Comparison of ENCODE assay signal across 7 mouse cellular contexts in genomic region chr11:98927438-98928076, GRCm38 (mm10). TPM values are rescaled to one million over a fixed set of nuclear protein-coding genes. Genes with fewer than 3 reads are reported as not detected.
DNase-seq lines count a peak whose midpoint lies in the region; ATAC-seq and TF ChIP-seq lines count a peak whose summit lies in the region.

Gene Rara, plus strand, starts transcription at chr11:98927818.

- H3K4me3 ChIP-seq in thymus, adult 2 months (ENCODE audit: control insufficient read depth, insufficient read depth, low read length): peak within 1 kb of the TSS; percentile 49
- H3K4me3 ChIP-seq in heart, embryonic 11.5 days (ENCODE audit: low read depth, low read length): peak within 1 kb of the TSS; percentile 68
- H3K4me3 ChIP-seq in midbrain, embryonic 13.5 days (replicated peaks): peak within 1 kb of the TSS; percentile 58

- TF ChIP-seq POLR2A in thymus, adult 2 months (IDR thresholded peaks at IDR 0.05; ENCODE audit: control insufficient read depth, extremely low read depth, insufficient read depth, low read length, poor library complexity): no peak

- DNase-seq in thymus, adult 2 months: no peak
- no peak for DNase-seq in thymus, postnatal 14 days
- DNase-seq in cerebellum, adult 8-10 months: peak; percentile 65
- no peak for DNase-seq in layer of hippocampus, postnatal 14 days (ENCODE audit: low spot score in 2 of 2)
- no peak for DNase-seq in right cerebral cortex, postnatal 14 days

- no peak for ATAC-seq in heart, embryonic 11.5 days (replicated peaks; ENCODE audit: insufficient number of reproducible peaks, low FRiP score, low TSS enrichment)
- ATAC-seq in midbrain, embryonic 13.5 days: peak; percentile 29; the same call in 1 of the 2 replicates

- peaks cover 49% of the 10 kb centered on the region for H3K4me1 ChIP-seq in thymus, adult 2 months (replicated peaks; ENCODE audit: control insufficient read depth, insufficient read depth, low read length)
- H3K4me1 ChIP-seq in heart, embryonic 11.5 days (ENCODE audit: control insufficient read depth, insufficient read depth, low read length): peaks cover 71% of the 10 kb centered on the region
- peaks cover 97% of the 10 kb centered on the region for H3K4me1 ChIP-seq in midbrain, embryonic 13.5 days (replicated peaks)

- no peak within 1 kb of the TSS for H3K27ac ChIP-seq in thymus, adult 2 months (ENCODE audit: control insufficient read depth, insufficient read depth, low read length)
- H3K27ac ChIP-seq in heart, embryonic 11.5 days (ENCODE audit: low read depth, low read length): peak within 1 kb of the TSS; percentile 93
- H3K27ac ChIP-seq in midbrain, embryonic 13.5 days: no peak within 1 kb of the TSS; the same call in 1 of the 2 replicates

- H3K9ac ChIP-seq in heart, embryonic 11.5 days (ENCODE audit: low read depth, low read length): peak within 1 kb of the TSS; percentile 90
- H3K9ac ChIP-seq in midbrain, embryonic 13.5 days (replicated peaks): peak within 1 kb of the TSS; percentile 74

- WGBS in thymus, adult 2 months: 15% methylated on average over 21 of the region's 21 CpGs
- WGBS in heart, embryonic 11.5 days (ENCODE audit: insufficient replicate concordance): 5% methylated on average over 21 of the region's 21 CpGs
- 7% methylated on average over 21 of the region's 21 CpGs for WGBS in midbrain, embryonic 13.5 days

- H3K36me3 ChIP-seq in thymus, adult 2 months (ENCODE audit: control insufficient read depth, insufficient read depth, low read length): no peaks in the 10 kb centered on the region
- H3K36me3 ChIP-seq in heart, embryonic 11.5 days (ENCODE audit: control insufficient read depth, insufficient read depth, low read length): no peaks in the 10 kb centered on the region
- no peaks in the 10 kb centered on the region for H3K36me3 ChIP-seq in midbrain, embryonic 13.5 days

- H3K27me3 ChIP-seq in thymus, adult 2 months (ENCODE audit: control insufficient read depth, insufficient read depth, low read length): no peaks in the 10 kb centered on the region
- H3K27me3 ChIP-seq in heart, embryonic 11.5 days (ENCODE audit: control insufficient read depth, insufficient read depth, low read length): no peaks in the 10 kb centered on the region
- 0 out of 2 replicates have a peak, but pooled peaks cover 2% of the 10 kb centered on the region for H3K27me3 ChIP-seq in midbrain, embryonic 13.5 days

- no peak for TF ChIP-seq CTCF in thymus, adult 2 months (IDR thresholded peaks at IDR 0.05; ENCODE audit: borderline replicate concordance, control insufficient read depth, extremely low read depth, insufficient read depth, low read length, poor library complexity)

- H3K9me3 ChIP-seq in heart, embryonic 11.5 days (replicated peaks; ENCODE audit: control insufficient read depth, low read length): no peaks in the 10 kb centered on the region
- H3K9me3 ChIP-seq in midbrain, embryonic 13.5 days: no peaks in the 10 kb centered on the region

- H3K4me2 ChIP-seq in heart, embryonic 11.5 days: peak within 1 kb of the TSS; percentile 90
- H3K4me2 ChIP-seq in midbrain, embryonic 13.5 days (replicated peaks): peak within 1 kb of the TSS; percentile 75

RNA-seq across cellular contexts. Expression of gene Rara, which starts in this region (rescaled TPM):
- 63.5 and 74.1 TPM in 2 replicates for polyA plus RNA-seq in thymus, adult 2 months (2012; rRNA removed)
- 34.9 and 36.6 TPM in 2 replicates for polyA plus RNA-seq in heart, embryonic 11.5 days (2014; fragmentation: Nextera tagmentation; extraction: Ambion mirVana)
- 10 to 100 TPM; 20.2 to 20.3 TPM for total RNA-seq in layer of hippocampus, postnatal 14 days (2021)
- 7.5 and 9.1 TPM in 2 replicates for polyA plus RNA-seq in midbrain, embryonic 13.5 days (2015; fragmentation: Nextera tagmentation; extraction: Ambion mirVana)
